Mouse (Mus musculus) stomach, postnatal 0 days (tissue): ENCODE results near the gene Egfl7.

Source experiments
- CTCF ChIP-seq: IDR thresholded peaks from 2 replicates; pipeline ENCODE4 v1.5.1; 2016; ENCODE audit warnings: antibody characterized with exemption, low read depth, mild to moderate bottlenecking, moderate library complexity
- EP300 ChIP-seq: optimal IDR thresholded peaks from 2 replicates; pipeline ENCODE3; 2016; ENCODE audit warnings: antibody characterized with exemption

GRCm38 (mm10) chr2:26621246-26621645 lies 41.4 kb downstream of the Egfl7 start:
- no peak for TF ChIP-seq CTCF
- no peak for TF ChIP-seq EP300
